Mouse (Mus musculus) forebrain, embryonic 15.5 days (tissue): ENCODE measurements around the gene Sun2. TPM values are rescaled to one million over a fixed set of nuclear protein-coding genes. Genes with fewer than 3 reads are reported as not detected.

Experiments used
- ATAC-seq: fragments of 200-750 bp; cut with Nextera tagmentation; replicated peaks from 2 replicates; pipeline ENCODE4 v1.8.0; 2017; ENCODE audit warnings: mild to moderate bottlenecking, moderate TSS enrichment, moderate library complexity
- H3K27ac ChIP-seq: fragments of 300-500 bp; sonication (generic); replicated peaks from 2 replicates; pipeline ENCODE4 v1.5.1; 2015; ENCODE audit warnings: mild to moderate bottlenecking, inconsistent platforms
- H3K27me3 ChIP-seq: fragments of 300-500 bp; sonication (generic); 2 replicates; pipeline ENCODE4 v1.6.1; 2015; ENCODE audit warnings: inconsistent platforms
- H3K36me3 ChIP-seq: fragments of 300-500 bp; sonication (generic); 2 replicates; pipeline ENCODE4 v1.6.1; 2015; ENCODE audit warnings: mild to moderate bottlenecking, inconsistent platforms
- H3K4me1 ChIP-seq: fragments of 300-500 bp; sonication (generic); 2 replicates; pipeline ENCODE4 v1.6.1; 2015; ENCODE audit warnings: inconsistent platforms
- H3K4me2 ChIP-seq: fragments of 300-500 bp; sonication (generic); replicated peaks from 2 replicates; pipeline ENCODE4 v1.6.1; 2015; ENCODE audit warnings: mild to moderate bottlenecking, inconsistent platforms
- H3K4me3 ChIP-seq: fragments of 300-500 bp; sonication (generic); 2 replicates; pipeline ENCODE4 v1.5.1; 2015; ENCODE audit warnings: mild to moderate bottlenecking, inconsistent platforms
- H3K9ac ChIP-seq: fragments of 300-500 bp; sonication (generic); replicated peaks from 2 replicates; pipeline ENCODE4 v1.6.1; 2015; ENCODE audit warnings: mild to moderate bottlenecking, inconsistent platforms
- H3K9me3 ChIP-seq: fragments of 300-500 bp; sonication (generic); 2 replicates; pipeline ENCODE4 v1.6.1; 2016; ENCODE audit warnings: inconsistent platforms
- WGBS: fragments of 180-500 bp; shearing (Covaris S2); methylation state at CpG from one replicate; pipeline ENCODE4 v1.1.7; 2015; ENCODE audit warnings: mixed read lengths; 5-methylcytosine and 5-hydroxymethylcytosine counted together
- polyA plus RNA-seq: library from polyadenylated mRNA; unstranded; fragments of >200 nt; fragmentation: Nextera tagmentation; extraction: Ambion mirVana; gene quantifications from 2 replicates; pipeline ENCODE4 v1.2.1, GENCODE M21; 2015

Sun2 gene
- polyA plus RNA-seq, 1 experiment from 2014 or later = 11.6 TPM

GRCm38 (mm10) chr15:79681973-79682372, 60.4 kb downstream of the Sun2 start:
- Histone ChIP-seq H3K4me1 (peaks cover 46% of the 10 kb centered on the region), H3K9me3 (no peaks in the 10 kb centered on the region), H3K9ac (no peak overlapping the region), H3K4me2 (no peak overlapping the region), H3K4me3 (no peak overlapping the region), H3K27ac (no peak overlapping the region), H3K27me3 (no peaks in the 10 kb centered on the region), H3K36me3 (no peaks in the 10 kb centered on the region; the same call in 1 of the 2 replicates)
- WGBS = 85% methylated on average over 4 of the region's 4 CpGs
- ATAC-seq = no peak

- H3K9ac ChIP-seq = no peak overlapping the region
- H3K4me3 ChIP-seq = no peak overlapping the region
- H3K9me3 ChIP-seq = no peaks in the 10 kb centered on the region
- H3K27ac ChIP-seq = no peak overlapping the region
- no peak for ATAC-seq
- peaks cover 6% of the 10 kb centered on the region for H3K4me1 ChIP-seq
- no peaks in the 10 kb centered on the region for H3K27me3 ChIP-seq
- no peak overlapping the region for H3K4me2 ChIP-seq
- peaks cover 34% of the 10 kb centered on the region for H3K36me3 ChIP-seq
- 88% methylated on average over 2 of the region's 2 CpGs for WGBS
These were observed 64.4 kb downstream of the Sun2 start for GRCm38 (mm10) chr15:79677936-79678335.

Other genes starting within 250 kb of the Sun2 start
- gene Kcnj4, start 237.3 kb downstream of the Sun2 start, polyA plus RNA-seq = 0.20 and 0.33 TPM in 2 replicates
- 5.1 and 5.3 TPM in 2 replicates for gene Kdelr3, start 226.1 kb downstream of the Sun2 start, polyA plus RNA-seq
- 60.1 and 63.7 TPM in 2 replicates for gene Ddx17, start 195.8 kb downstream of the Sun2 start, polyA plus RNA-seq
- 0.59 and 0.67 TPM in 2 replicates for gene Dmc1, start 137.4 kb downstream of the Sun2 start, polyA plus RNA-seq
- 4.7 and 5.2 TPM in 2 replicates for gene Fam227a, start 83.6 kb downstream of the Sun2 start, polyA plus RNA-seq
- 116 and 124 TPM in 2 replicates for gene Cby1, start 83.3 kb downstream of the Sun2 start, polyA plus RNA-seq
- gene Tomm22, start 71.7 kb downstream of the Sun2 start, polyA plus RNA-seq = 264 and 266 TPM in 2 replicates
- gene Josd1, start 54.6 kb downstream of the Sun2 start, polyA plus RNA-seq = 23.3 and 26.8 TPM in 2 replicates
- gene Gtpbp1, start 51.7 kb downstream of the Sun2 start, polyA plus RNA-seq = 53.9 and 58.0 TPM in 2 replicates
- gene Dnal4, start 35.3 kb upstream of the Sun2 start, polyA plus RNA-seq = 94.8 and 99.9 TPM in 2 replicates
- 19.4 and 19.5 TPM in 2 replicates for gene Nptxr, start 62.2 kb upstream of the Sun2 start, polyA plus RNA-seq
- gene Npcd, start 91.7 kb upstream of the Sun2 start, polyA plus RNA-seq = 0.46 TPM in 1 of 2 replicates, not detected in the other
- 50.1 and 52.7 TPM in 2 replicates for gene Cbx6, start 92.2 kb upstream of the Sun2 start, polyA plus RNA-seq
- 6.6 TPM in 2 replicates for gene Apobec3, start 149.1 kb upstream of the Sun2 start, polyA plus RNA-seq
- 3.6 TPM in 2 replicates for gene Cbx7, start 228.6 kb upstream of the Sun2 start, polyA plus RNA-seq